Mouse (Mus musculus) hindbrain, embryonic 11.5 days (tissue): ENCODE measurements around the gene Ier5l. TPM values are rescaled to one million over a fixed set of nuclear protein-coding genes. Genes with fewer than 3 reads are reported as not detected.

Experiments used
- ATAC-seq: fragments of 200-750 bp; cut with Nextera tagmentation; 2 replicates; pipeline ENCODE4 v1.8.0; 2017; ENCODE audit warnings: mild to moderate bottlenecking, moderate TSS enrichment, moderate library complexity; ENCODE audit not compliant: low FRiP score
- DNase-seq: peaks from one replicate; pipeline ENCODE4 v3.0.0-alpha.2; 2015; ENCODE audit warnings: low spot score
- H3K27ac ChIP-seq: fragments of 300-500 bp; sonication (generic); 2 replicates; pipeline ENCODE4 v1.5.1; 2014; ENCODE audit warnings: mild to moderate bottlenecking, low read depth, low read length
- H3K27me3 ChIP-seq: fragments of 300-500 bp; sonication (generic); 2 replicates; pipeline ENCODE4 v1.6.1; 2014; ENCODE audit warnings: mild to moderate bottlenecking, low read length, moderate library complexity, mixed read lengths; ENCODE audit not compliant: control insufficient read depth, insufficient read depth
- H3K36me3 ChIP-seq: fragments of 300-500 bp; sonication (generic); 2 replicates; pipeline ENCODE4 v1.6.1; 2014; ENCODE audit warnings: mild to moderate bottlenecking, low read length, moderate library complexity, mixed read lengths; ENCODE audit not compliant: control insufficient read depth, insufficient read depth
- H3K4me1 ChIP-seq: fragments of 300-500 bp; sonication (generic); replicated peaks from 2 replicates; pipeline ENCODE4 v1.6.1; 2014; ENCODE audit warnings: low read length, mixed read lengths; ENCODE audit not compliant: control insufficient read depth, insufficient read depth
- H3K4me2 ChIP-seq: fragments of 300-500 bp; sonication (generic); replicated peaks from 2 replicates; pipeline ENCODE4 v1.6.1; 2014; ENCODE audit warnings: mild to moderate bottlenecking, low read depth, low read length
- H3K4me3 ChIP-seq: fragments of 300-500 bp; sonication (generic); 2 replicates; pipeline ENCODE4 v1.5.1; 2014; ENCODE audit warnings: low read depth, low read length
- H3K9ac ChIP-seq: fragments of 300-500 bp; sonication (generic); 2 replicates; pipeline ENCODE4 v1.6.1; 2014; ENCODE audit warnings: low read depth, low read length
- H3K9me3 ChIP-seq: fragments of 300-500 bp; sonication (generic); 2 replicates; pipeline ENCODE4 v1.6.1; 2016; ENCODE audit warnings: low read length; ENCODE audit not compliant: control insufficient read depth
- WGBS: fragments of 180-500 bp; shearing (Covaris S2); extraction: QIAGEN DNeasy Blood & Tissue Kit; methylation state at CpG from one replicate; pipeline ENCODE4 v1.1.7; 2014; 5-methylcytosine and 5-hydroxymethylcytosine counted together
- polyA plus RNA-seq: library from polyadenylated mRNA; unstranded; fragments of >200 nt; fragmentation: Nextera tagmentation; extraction: Ambion mirVana; gene quantifications from 2 replicates; pipeline ENCODE4 v1.2.1, GENCODE M21; 2014

Gene Ier5l
- polyA plus RNA-seq, 1 experiment from 2014 or later: 6.3 TPM

- Histone ChIP-seq H3K9ac (no peak overlapping the region), H3K9me3 (no peaks in the 10 kb centered on the region), H3K4me3 (peak overlapping the region; percentile 8; the same call in 1 of the 2 replicates), H3K36me3 (no peaks in the 10 kb centered on the region), H3K27ac (no peak overlapping the region), H3K27me3 (no peaks in the 10 kb centered on the region), H3K4me1 (0 out of 2 replicates have a peak, but pooled peaks cover 4% of the 10 kb centered on the region), H3K4me2 (peak overlapping the region; percentile 35)
- no peak for DNase-seq
- peak; percentile 34 for ATAC-seq
- WGBS: 80% methylated on average over 8 of the region's 8 CpGs
Measured at GRCm38 (mm10) chr2:30495000-30495908, 21.2 kb upstream of the Ier5l start.

- Histone ChIP-seq H3K27ac (no peak overlapping the region), H3K9ac (no peak overlapping the region), H3K4me2 (no peak overlapping the region), H3K27me3 (no peaks in the 10 kb centered on the region), H3K9me3 (no peaks in the 10 kb centered on the region), H3K4me1 (no peaks in the 10 kb centered on the region), H3K36me3 (no peaks in the 10 kb centered on the region), H3K4me3 (no peak overlapping the region)
- 62% methylated on average over 2 of the region's 2 CpGs for WGBS
- no peak for DNase-seq
- ATAC-seq: no peak
Measured at GRCm38 (mm10) chr2:30490384-30490783, 16.4 kb upstream of the Ier5l start.

DNA sequence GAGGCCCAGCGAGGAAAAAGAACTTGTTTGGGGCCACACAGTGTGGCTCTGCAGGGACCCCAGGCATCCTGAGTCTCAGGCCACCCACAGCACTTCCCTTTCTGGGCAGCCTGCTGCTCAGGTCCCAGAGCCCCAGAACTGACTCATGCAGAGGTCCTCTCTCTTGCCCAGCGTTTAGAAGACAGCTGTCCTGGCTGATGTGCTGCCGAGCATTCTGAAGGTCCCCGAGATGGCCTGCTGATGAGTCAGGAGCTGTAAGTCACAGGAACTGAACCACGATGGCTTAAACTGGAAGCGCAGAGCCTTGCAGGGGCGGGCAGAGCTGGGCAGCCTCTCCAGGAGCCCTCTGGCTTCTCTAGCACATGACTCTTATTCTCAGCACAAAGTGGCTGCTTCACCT lies 13.6 kb upstream of the Ier5l start:
- H3K9ac ChIP-seq: no peak overlapping the region
- 44% methylated on average over 7 of the region's 7 CpGs for WGBS
- H3K4me3 ChIP-seq: no peak overlapping the region
- H3K4me2 ChIP-seq: no peak overlapping the region
- DNase-seq: no peak
- H3K27ac ChIP-seq: no peak overlapping the region
- no peak for ATAC-seq
- H3K4me1 ChIP-seq: no peaks in the 10 kb centered on the region
- no peaks in the 10 kb centered on the region for H3K36me3 ChIP-seq
- no peaks in the 10 kb centered on the region for H3K9me3 ChIP-seq
- no peaks in the 10 kb centered on the region for H3K27me3 ChIP-seq

DNA sequence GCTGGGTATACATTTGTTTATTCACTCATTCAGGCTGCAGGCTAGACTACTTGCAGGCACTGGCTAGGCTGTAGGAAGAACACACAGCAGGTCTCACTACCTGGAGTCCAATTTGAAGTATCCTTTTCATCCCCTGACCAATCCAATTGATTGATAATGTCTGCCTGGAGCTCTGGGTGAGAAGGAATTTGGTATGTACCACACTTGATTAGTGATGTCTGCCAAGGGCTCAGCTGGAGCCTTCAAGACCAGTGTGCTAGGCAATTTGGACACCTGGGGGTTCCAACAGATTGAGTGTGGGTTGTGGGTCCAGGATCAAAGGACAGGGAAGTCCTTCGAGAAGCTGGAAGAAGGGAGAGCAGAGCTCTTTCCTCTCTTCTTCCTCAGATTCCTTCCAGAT lies 4.5 kb upstream of the Ier5l start:
- Histone ChIP-seq H3K4me2 (no peak overlapping the region), H3K9ac (no peak overlapping the region)
- whole genome bisulfite sequencing: 63% methylated on average over 1 of the region's 1 CpGs

DNA sequence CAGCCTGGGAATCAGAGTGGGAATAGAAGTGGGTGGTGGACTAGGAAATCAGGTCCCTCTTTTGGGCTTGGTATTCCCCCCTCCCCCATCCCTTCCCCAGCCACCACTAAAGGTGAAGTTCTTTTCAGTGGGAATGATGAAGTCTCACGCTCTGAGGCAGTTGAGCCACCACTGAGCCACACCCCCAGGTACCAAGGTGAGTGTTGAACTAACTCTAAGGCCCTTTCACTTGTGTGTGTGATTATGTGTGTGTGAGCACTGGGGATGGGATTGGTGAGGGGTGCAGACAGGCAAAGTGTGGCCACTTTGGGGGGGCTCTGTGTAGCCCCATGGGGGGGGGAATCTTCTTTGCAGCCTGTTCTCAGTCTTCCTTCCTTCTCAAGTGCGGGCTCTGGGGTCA lies 2.2 kb upstream of the Ier5l start:
- Histone ChIP-seq H3K9me3 (no peaks in the 10 kb centered on the region), H3K4me2 (no peak overlapping the region), H3K27ac (no peak overlapping the region), H3K4me3 (no peak overlapping the region), H3K4me1 (peaks cover 4% of the 10 kb centered on the region), H3K9ac (no peak overlapping the region), H3K27me3 (no peaks in the 10 kb centered on the region), H3K36me3 (no peaks in the 10 kb centered on the region)
- 76% methylated on average over 2 of the region's 2 CpGs for WGBS
- ATAC-seq: no peak
- DNase-seq: no peak

More for the DNA sequence above, 4.5 kb upstream of the Ier5l start:
- Histone ChIP-seq H3K27me3 (no peaks in the 10 kb centered on the region), H3K36me3 (no peaks in the 10 kb centered on the region), H3K9me3 (no peaks in the 10 kb centered on the region), H3K4me3 (no peak overlapping the region), H3K4me1 (peaks cover 4% of the 10 kb centered on the region), H3K27ac (no peak overlapping the region)
- ATAC-seq (no peak), DNase-seq (no peak)

DNA sequence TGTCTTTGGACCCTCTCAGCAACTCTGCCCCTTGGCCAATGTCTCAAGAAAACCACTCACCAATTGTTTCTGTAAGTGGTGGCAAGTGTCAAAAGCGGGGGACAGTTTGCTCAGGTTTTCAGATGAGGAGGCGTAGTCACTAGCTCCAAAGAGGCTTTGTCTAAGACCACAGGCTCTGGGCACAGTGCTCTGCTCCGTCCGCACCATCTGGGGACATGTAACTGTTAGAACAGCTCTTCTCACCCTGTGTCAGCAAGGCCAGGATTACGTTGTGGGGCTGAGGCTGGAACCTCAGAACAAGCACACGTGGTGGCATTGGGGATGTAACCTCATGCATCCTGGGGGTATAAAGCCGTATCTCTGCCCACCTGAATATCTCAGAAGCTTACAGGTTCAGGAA lies 1.4 kb upstream of the Ier5l start:
- WGBS: 89% methylated on average over 7 of the region's 7 CpGs
- Histone ChIP-seq H3K4me2 (no peak overlapping the region), H3K36me3 (no peaks in the 10 kb centered on the region), H3K27me3 (no peaks in the 10 kb centered on the region), H3K27ac (no peak overlapping the region), H3K4me3 (no peak overlapping the region), H3K9me3 (no peaks in the 10 kb centered on the region), H3K9ac (no peak overlapping the region), H3K4me1 (peaks cover 7% of the 10 kb centered on the region)
- DNase-seq: no peak
- ATAC-seq: no peak

GRCm38 (mm10) chr2:30474776-30475175 lies 757 bp upstream of the Ier5l start:
- ATAC-seq (no peak), DNase-seq (no peak)
- WGBS: 29% methylated on average over 4 of the region's 4 CpGs
- Histone ChIP-seq H3K9ac (peak overlapping the region; percentile 12; the same call in 1 of the 2 replicates), H3K4me1 (peaks cover 7% of the 10 kb centered on the region), H3K36me3 (no peaks in the 10 kb centered on the region), H3K4me2 (peak overlapping the region; percentile 71), H3K27me3 (no peaks in the 10 kb centered on the region), H3K4me3 (peak overlapping the region; percentile 98), H3K9me3 (no peaks in the 10 kb centered on the region), H3K27ac (no peak overlapping the region)

- DNase-seq (no peak), ATAC-seq (peak; percentile 34)
- no peaks in the 10 kb centered on the region for H3K36me3 ChIP-seq
- peak overlapping the region; percentile 71 for H3K4me2 ChIP-seq
- H3K9me3 ChIP-seq: no peaks in the 10 kb centered on the region
- H3K27ac ChIP-seq: peak overlapping the region; percentile 93
- H3K27me3 ChIP-seq: no peaks in the 10 kb centered on the region
- peak overlapping the region; percentile 99 for H3K9ac ChIP-seq
- under 1% methylated on average over 69 of the region's 80 CpGs for WGBS
- H3K4me1 ChIP-seq: peaks cover 12% of the 10 kb centered on the region
- H3K4me3 ChIP-seq: peak overlapping the region; percentile 98
Measured at GRCm38 (mm10) chr2:30473431-30474031, 488 bp downstream of the Ier5l start.
